ENCODE assay signal across 27 mouse cellular contexts in genomic region chr1:188639666-188640065, GRCm38 (mm10).
"Had no signal": no experiment of that assay in that cellular context is flagged by ENCODE, and none has a peak within 500 bp of the region (broad histone marks: within the 10 kb centered on the region; RNA-seq: fewer than 3 reads in every experiment).

No protein-coding gene starts in this region.

- H3K4me3 ChIP-seq: limb, embryonic 10.5 days; limb, embryonic 12.5 days; limb, embryonic 13.5 days; limb, embryonic 15.5 days; liver, embryonic 12.5 days; liver, embryonic 13.5 days; liver, embryonic 15.5 days; lung, embryonic 15.5 days; megakaryocyte, embryonic 14.5 days; midbrain, embryonic 10.5 days; midbrain, embryonic 12.5 days; midbrain, embryonic 13.5 days; midbrain, embryonic 15.5 days; myocyte had no signal

- H3K9ac ChIP-seq: limb, embryonic 12.5 days; limb, embryonic 13.5 days; limb, embryonic 15.5 days; liver, embryonic 12.5 days; liver, embryonic 13.5 days; liver, embryonic 14.5 days; liver, embryonic 15.5 days; liver, postnatal 0 days; lung, embryonic 14.5 days; lung, embryonic 15.5 days; midbrain, embryonic 12.5 days; midbrain, embryonic 13.5 days; midbrain, embryonic 15.5 days had no signal

- H3K27ac ChIP-seq: limb, embryonic 10.5 days; limb, embryonic 12.5 days; limb, embryonic 13.5 days; limb, embryonic 15.5 days; liver, embryonic 12.5 days; liver, embryonic 13.5 days; liver, embryonic 14.5 days; liver, embryonic 15.5 days; lung, embryonic 15.5 days; macrophage; midbrain, embryonic 10.5 days; midbrain, embryonic 12.5 days; midbrain, embryonic 13.5 days; midbrain, embryonic 15.5 days had no signal

- DNase-seq: left cerebral cortex, postnatal 4 days; liver; liver, embryonic 13.5 days; liver, postnatal 0 days; lung, adult 18-20 months; lung, adult 2 months; lung, embryonic 14.5 days; lung, postnatal 10 days; lung, postnatal 14 days; lung, postnatal 36 days; lung, postnatal 4 days; midbrain, embryonic 14.5 days had no signal

- H3K27me3 ChIP-seq: liver, embryonic 12.5 days; liver, embryonic 13.5 days; liver, embryonic 15.5 days; lung, embryonic 15.5 days; midbrain, embryonic 12.5 days; midbrain, embryonic 13.5 days; midbrain, embryonic 15.5 days had no signal

- H3K36me3 ChIP-seq: limb, embryonic 10.5 days; limb, embryonic 12.5 days; limb, embryonic 13.5 days; limb, embryonic 15.5 days; liver, embryonic 12.5 days; liver, embryonic 13.5 days; liver, embryonic 15.5 days; lung, embryonic 15.5 days; midbrain, embryonic 10.5 days; midbrain, embryonic 12.5 days; midbrain, embryonic 13.5 days; midbrain, embryonic 15.5 days had no signal

- H3K4me1 ChIP-seq: limb, embryonic 10.5 days; limb, embryonic 12.5 days; limb, embryonic 13.5 days; limb, embryonic 15.5 days; liver, embryonic 12.5 days; liver, embryonic 13.5 days; liver, embryonic 15.5 days; lung, embryonic 15.5 days; megakaryocyte, embryonic 14.5 days; midbrain, embryonic 10.5 days; midbrain, embryonic 12.5 days; midbrain, embryonic 13.5 days; midbrain, embryonic 15.5 days had no signal
